Mouse (Mus musculus) forebrain, embryonic 10.5 days (tissue): ENCODE data around the gene Srgap2. TPM values are rescaled to one million over a fixed set of nuclear protein-coding genes. Genes with fewer than 3 reads are reported as not detected.

Experiments
- DNase-seq: peaks from one replicate; pipeline ENCODE4 v3.0.0-alpha.2; 2017; ENCODE audit warnings: low spot score; ENCODE audit errors: extremely low spot score
- H3K27ac ChIP-seq: fragments of 300-500 bp; sonication (generic); 2 replicates; pipeline ENCODE4 v1.5.1; 2016; ENCODE audit warnings: mild to moderate bottlenecking
- H3K27me3 ChIP-seq: fragments of 300-500 bp; sonication (generic); 2 replicates; pipeline ENCODE4 v1.6.1; 2016; ENCODE audit warnings: mild to moderate bottlenecking; ENCODE audit not compliant: poor library complexity, severe bottlenecking
- H3K36me3 ChIP-seq: fragments of 300-500 bp; sonication (generic); replicated peaks from 2 replicates; pipeline ENCODE4 v1.6.1; 2016; ENCODE audit warnings: mild to moderate bottlenecking, moderate library complexity
- H3K4me1 ChIP-seq: fragments of 300-500 bp; sonication (generic); 2 replicates; pipeline ENCODE4 v1.6.1; 2016
- H3K4me3 ChIP-seq: fragments of 300-500 bp; sonication (generic); 2 replicates; pipeline ENCODE4 v1.5.1; 2016; ENCODE audit warnings: mild to moderate bottlenecking, moderate library complexity
- H3K9me3 ChIP-seq: fragments of 300-500 bp; sonication (generic); 2 replicates; pipeline ENCODE4 v1.6.1; 2016; ENCODE audit warnings: mild to moderate bottlenecking, moderate library complexity
- WGBS: fragments of 180-500 bp; shearing (Covaris S2); methylation state at CpG from one replicate; pipeline ENCODE4 v1.1.7; 2016; 5-methylcytosine and 5-hydroxymethylcytosine counted together
- polyA plus RNA-seq: library from polyadenylated mRNA; unstranded; fragments of >200 nt; fragmentation: Nextera tagmentation; extraction: Ambion mirVana; gene quantifications from 2 replicates; pipeline ENCODE4 v1.2.1, GENCODE M21; 2016

The Srgap2 gene
- polyA plus RNA-seq, 1 experiment from 2014 or later, result 19.1 TPM

- no peaks in the 10 kb centered on the region for H3K9me3 ChIP-seq
- H3K27ac ChIP-seq, result no peak overlapping the region
- no peak for DNase-seq
- no peaks in the 10 kb centered on the region for H3K27me3 ChIP-seq
- WGBS, result 72% methylated on average over 3 of the region's 3 CpGs
- peaks cover 11% of the 10 kb centered on the region; the same call in 1 of the 2 replicates for H3K4me1 ChIP-seq
- no peaks in the 10 kb centered on the region for H3K36me3 ChIP-seq
- H3K4me3 ChIP-seq, result no peak overlapping the region
Observed at GRCm38 (mm10) chr1:131419307-131419706, 107.8 kb downstream of the Srgap2 start.

- Histone ChIP-seq H3K4me1 (peaks cover 11% of the 10 kb centered on the region; the same call in 1 of the 2 replicates), H3K4me3 (no peak overlapping the region), H3K9me3 (no peaks in the 10 kb centered on the region), H3K27ac (no peak overlapping the region), H3K27me3 (no peaks in the 10 kb centered on the region), H3K36me3 (no peaks in the 10 kb centered on the region)
- no peak for DNase-seq
- WGBS, result 78% methylated on average over 5 of the region's 5 CpGs
Observed at GRCm38 (mm10) chr1:131417821-131418660, 109.1 kb downstream of the Srgap2 start.

DNA sequence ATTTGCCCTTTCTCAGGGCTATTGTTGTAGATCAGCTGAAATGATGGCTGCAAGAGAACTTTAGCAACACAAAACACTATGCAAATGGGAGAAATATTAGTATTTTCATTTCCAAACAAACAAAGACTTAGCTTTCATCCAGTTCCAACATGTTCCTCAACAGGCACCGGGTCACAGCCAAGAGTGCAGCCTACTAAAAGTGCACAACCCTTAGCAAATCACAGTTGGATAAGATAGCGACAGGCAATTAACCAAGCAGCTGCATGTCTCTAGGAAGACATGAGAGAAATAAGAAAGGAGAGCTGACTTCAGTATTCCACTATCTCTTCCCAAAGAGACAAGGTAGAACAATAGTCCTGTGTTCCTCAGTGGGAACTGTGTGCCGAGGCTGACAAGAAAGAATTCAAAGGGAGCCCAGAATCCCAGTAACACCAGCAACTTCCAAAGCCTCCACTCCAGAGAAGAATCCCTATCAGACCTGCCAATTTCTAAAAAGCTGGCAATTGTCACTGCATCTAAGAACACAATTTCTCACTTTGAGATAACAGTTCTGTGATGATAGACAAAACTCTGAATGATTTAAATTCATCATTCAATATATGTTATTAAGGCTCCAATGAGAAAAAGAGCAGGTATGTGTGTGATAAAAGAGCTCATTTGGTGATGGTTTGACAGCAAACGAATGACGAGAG lies 109.9 kb downstream of the Srgap2 start:
- no peaks in the 10 kb centered on the region for H3K36me3 ChIP-seq
- H3K4me3 ChIP-seq, result no peak overlapping the region
- peaks cover 11% of the 10 kb centered on the region; the same call in 1 of the 2 replicates for H3K4me1 ChIP-seq
- no peak overlapping the region for H3K27ac ChIP-seq
- H3K9me3 ChIP-seq, result no peaks in the 10 kb centered on the region
- DNase-seq, result no peak
- 80% methylated on average over 5 of the region's 5 CpGs for WGBS
- H3K27me3 ChIP-seq, result no peaks in the 10 kb centered on the region

DNA sequence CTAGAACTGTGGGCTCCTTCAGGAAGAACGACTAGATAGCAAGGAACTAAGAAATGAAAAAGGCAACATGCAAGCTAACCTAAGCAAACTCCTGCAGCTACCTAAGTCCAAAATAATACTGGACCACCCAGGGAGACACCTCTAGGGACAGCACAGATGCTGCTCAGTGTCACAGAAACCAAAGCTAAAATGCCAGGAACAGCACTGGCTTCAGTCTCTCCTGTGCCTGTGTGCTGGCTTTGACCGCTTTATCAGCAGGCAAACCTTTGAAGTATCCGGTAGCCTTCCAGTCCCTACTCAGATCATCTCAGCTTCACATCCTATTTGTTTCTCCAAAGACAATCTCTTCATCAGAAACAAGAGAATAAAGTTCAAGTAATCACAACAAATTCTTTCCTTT lies 123.6 kb downstream of the Srgap2 start:
- no peak for DNase-seq
- Histone ChIP-seq H3K9me3 (no peaks in the 10 kb centered on the region), H3K27me3 (no peaks in the 10 kb centered on the region), H3K27ac (no peak overlapping the region), H3K4me3 (no peak overlapping the region), H3K36me3 (peaks cover 2% of the 10 kb centered on the region; the same call in 1 of the 2 replicates), H3K4me1 (no peaks in the 10 kb centered on the region)
- WGBS, result 82% methylated on average over 3 of the region's 3 CpGs

DNA sequence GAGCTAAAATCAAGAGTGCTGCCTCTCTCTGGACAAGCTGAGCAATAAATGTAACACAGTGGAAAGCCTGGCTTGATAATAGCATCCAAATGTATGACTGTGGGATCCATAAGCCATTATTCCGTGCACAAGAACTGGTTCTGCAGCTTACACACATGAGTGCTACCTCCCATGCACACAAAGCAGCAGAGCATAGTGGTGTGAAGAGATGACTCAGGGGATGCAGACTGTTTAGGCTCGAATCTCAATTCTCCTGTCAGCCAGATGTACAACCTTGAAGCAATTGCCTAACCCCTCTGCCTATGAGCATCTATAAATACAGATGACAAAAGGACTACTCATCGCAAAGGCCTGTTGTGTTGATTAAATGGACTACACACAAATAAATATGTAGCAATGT lies 126.3 kb downstream of the Srgap2 start:
- Histone ChIP-seq H3K27ac (no peak overlapping the region), H3K36me3 (no peaks in the 10 kb centered on the region), H3K27me3 (no peaks in the 10 kb centered on the region), H3K9me3 (no peaks in the 10 kb centered on the region), H3K4me3 (no peak overlapping the region), H3K4me1 (no peaks in the 10 kb centered on the region)
- no peak for DNase-seq
- 90% methylated on average over 3 of the region's 3 CpGs for WGBS

GRCm38 (mm10) chr1:131398181-131398580 lies 129.0 kb downstream of the Srgap2 start:
- H3K27ac ChIP-seq, result no peak overlapping the region
- no peak overlapping the region for H3K4me3 ChIP-seq
- no peak for DNase-seq
- H3K4me1 ChIP-seq, result no peaks in the 10 kb centered on the region
- no peaks in the 10 kb centered on the region for H3K9me3 ChIP-seq
- no peaks in the 10 kb centered on the region for H3K27me3 ChIP-seq
- H3K36me3 ChIP-seq, result no peaks in the 10 kb centered on the region

GRCm38 (mm10) chr1:131384406-131384805 lies 142.7 kb downstream of the Srgap2 start:
- H3K4me1 ChIP-seq, result peaks cover 8% of the 10 kb centered on the region; the same call in 1 of the 2 replicates

GRCm38 (mm10) chr1:131382184-131382583 lies 145.0 kb downstream of the Srgap2 start:
- no peak for DNase-seq
- 86% methylated on average over 2 of the region's 2 CpGs for WGBS
- peaks cover 22% of the 10 kb centered on the region for H3K4me1 ChIP-seq
- peaks cover 10% of the 10 kb centered on the region for H3K36me3 ChIP-seq
- peaks cover 6% of the 10 kb centered on the region for H3K9me3 ChIP-seq
- no peak overlapping the region for H3K27ac ChIP-seq
- no peak overlapping the region for H3K4me3 ChIP-seq
- no peaks in the 10 kb centered on the region for H3K27me3 ChIP-seq

More at GRCm38 (mm10) chr1:131384406-131384805, 142.7 kb downstream of the Srgap2 start:
- Histone ChIP-seq H3K36me3 (no peaks in the 10 kb centered on the region), H3K4me3 (no peak overlapping the region), H3K27me3 (no peaks in the 10 kb centered on the region), H3K27ac (no peak overlapping the region), H3K9me3 (no peaks in the 10 kb centered on the region)
- DNase-seq, result no peak
- 72% methylated on average over 3 of the region's 3 CpGs for WGBS

DNA sequence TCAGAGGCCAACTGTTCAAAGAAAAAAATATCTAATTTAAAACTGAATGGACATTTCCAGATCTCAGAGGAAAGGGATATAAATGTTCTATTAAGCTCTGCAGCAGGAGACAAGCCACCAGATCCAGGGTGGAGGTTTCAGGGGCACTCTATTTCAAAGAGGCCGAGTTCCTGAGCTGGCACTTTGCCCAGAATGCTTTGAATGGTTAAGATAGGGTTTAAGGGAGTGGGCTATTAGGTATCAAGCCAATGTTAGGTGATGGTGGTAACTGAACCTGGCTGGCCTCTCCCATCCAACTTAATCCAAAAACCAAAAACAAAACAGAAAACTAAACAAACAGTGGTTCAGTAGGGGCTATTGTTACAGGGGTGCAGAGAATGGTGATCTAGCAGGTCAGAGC lies 146.9 kb downstream of the Srgap2 start:
- Histone ChIP-seq H3K27me3 (no peaks in the 10 kb centered on the region), H3K4me1 (peaks cover 22% of the 10 kb centered on the region), H3K9me3 (peaks cover 6% of the 10 kb centered on the region), H3K27ac (no peak overlapping the region), H3K4me3 (no peak overlapping the region), H3K36me3 (peaks cover 10% of the 10 kb centered on the region)
- DNase-seq, result no peak
- WGBS, result 70% methylated on average over 1 of the region's 1 CpGs

DNA sequence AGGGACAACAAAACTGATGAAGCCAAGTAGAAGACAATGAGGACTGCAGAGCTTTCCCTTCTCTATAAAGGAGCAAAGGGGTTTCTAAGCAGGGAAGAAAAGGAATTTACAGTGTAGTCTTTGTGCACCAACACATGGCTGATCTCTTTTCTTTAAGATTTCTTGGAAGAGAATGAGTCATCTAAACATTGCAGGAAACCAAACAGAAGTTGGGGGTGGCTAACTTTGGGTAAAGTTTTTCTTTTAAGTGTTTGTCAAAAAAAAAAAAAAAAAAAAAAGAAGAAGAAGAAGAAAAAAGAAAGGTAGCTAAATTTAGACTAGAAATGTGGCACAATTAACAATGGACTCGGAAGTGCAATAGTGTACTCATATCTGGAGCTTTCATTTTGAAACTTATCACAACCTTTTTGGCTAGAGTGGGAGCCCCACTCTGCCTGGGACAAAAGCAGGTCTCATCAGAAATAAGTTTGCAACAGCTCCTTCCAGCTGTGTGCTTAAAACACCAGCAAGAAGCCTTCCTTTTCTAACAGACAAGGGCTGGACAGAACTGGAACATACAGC lies 148.2 kb downstream of the Srgap2 start:
- Histone ChIP-seq H3K27ac (no peak overlapping the region), H3K9me3 (peaks cover 6% of the 10 kb centered on the region), H3K36me3 (peaks cover 10% of the 10 kb centered on the region), H3K27me3 (no peaks in the 10 kb centered on the region), H3K4me3 (no peak overlapping the region), H3K4me1 (peaks cover 22% of the 10 kb centered on the region)
- 91% methylated on average over 1 of the region's 1 CpGs for WGBS
- DNase-seq, result no peak

DNA sequence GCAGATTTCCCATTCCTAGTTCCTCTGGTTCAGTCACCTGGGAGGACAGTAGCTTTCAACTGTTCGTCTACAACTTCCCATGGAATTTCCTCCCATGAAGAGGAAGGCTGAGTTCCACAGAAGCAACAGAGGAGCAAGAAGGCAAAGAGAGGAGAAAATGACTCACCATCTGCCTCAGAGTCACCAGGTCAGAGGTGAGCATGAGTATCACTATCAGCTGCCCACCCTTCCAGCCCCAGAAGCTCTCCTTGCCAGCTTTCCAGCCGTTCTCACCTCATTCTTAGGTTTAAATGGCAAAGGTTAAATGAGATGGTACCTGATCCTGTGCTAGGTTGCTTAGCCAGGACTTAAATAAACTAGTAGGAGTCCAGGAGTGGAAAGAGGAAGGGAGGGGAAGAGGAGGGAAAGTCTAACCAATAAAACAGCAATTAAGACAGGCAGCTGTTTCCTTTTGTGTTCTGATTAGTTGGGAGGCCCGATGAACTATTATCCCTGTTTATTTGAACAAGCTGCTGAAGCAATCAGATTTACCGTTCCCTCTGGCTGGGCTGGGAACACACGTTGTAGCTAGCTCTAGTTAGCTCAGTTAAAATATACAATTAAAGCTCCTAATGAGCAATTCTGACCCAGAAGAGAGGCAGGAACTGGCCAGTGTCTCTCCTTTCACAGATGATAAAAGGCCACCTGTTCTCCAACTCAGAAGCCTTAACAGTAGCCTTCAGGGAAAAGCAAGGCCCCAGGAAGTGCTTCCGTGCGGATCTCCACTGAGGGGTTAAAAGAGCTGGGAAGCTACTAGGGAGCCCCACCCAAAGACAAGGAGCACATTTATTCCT lies 148.9 kb downstream of the Srgap2 start:
- DNase-seq, result no peak

GRCm38 (mm10) chr1:131365832-131366231 lies 161.3 kb downstream of the Srgap2 start:
- WGBS, result 67% methylated on average over 1 of the region's 1 CpGs
- H3K27ac ChIP-seq, result no peak overlapping the region
- no peaks in the 10 kb centered on the region for H3K27me3 ChIP-seq
- no peaks in the 10 kb centered on the region for H3K9me3 ChIP-seq
- no peak overlapping the region for H3K4me3 ChIP-seq
- H3K4me1 ChIP-seq, result peaks cover 6% of the 10 kb centered on the region; the same call in 1 of the 2 replicates
- H3K36me3 ChIP-seq, result peaks cover 19% of the 10 kb centered on the region
- no peak for DNase-seq

More for the DNA sequence above, 148.9 kb downstream of the Srgap2 start:
- H3K27me3 ChIP-seq, result no peaks in the 10 kb centered on the region
- peaks cover 10% of the 10 kb centered on the region for H3K36me3 ChIP-seq
- WGBS, result 37% methylated on average over 7 of the region's 7 CpGs
- no peak overlapping the region for H3K4me3 ChIP-seq
- H3K27ac ChIP-seq, result peak overlapping the region; percentile 3; the same call in 1 of the 2 replicates
- peaks cover 6% of the 10 kb centered on the region for H3K9me3 ChIP-seq
- peaks cover 22% of the 10 kb centered on the region for H3K4me1 ChIP-seq
